In genomic region chr5:76742076-76742475, GRCm38 (mm10) we compare ENCODE assay signal across 25 mouse cellular contexts.
A peak's percentile ranks its signal among the peaks of the same experiment; 100 is the strongest.
DNase-seq lines count a peak whose midpoint lies in the region; ATAC-seq and TF ChIP-seq lines count a peak whose summit lies in the region.
"Had no signal": no experiment of that assay in that cellular context is flagged by ENCODE, and none has a peak within 500 bp of the region (broad histone marks: within the 10 kb centered on the region; RNA-seq: fewer than 3 reads in every experiment).

No protein-coding gene starts in this region.

- TF ChIP-seq POLR2A in kidney, adult 2 months (IDR thresholded peaks at IDR 0.05; ENCODE audit: low read depth, low read length): no peak

- no peak overlapping the region for H3K9ac ChIP-seq in stomach, postnatal 0 days (ENCODE audit: low read length)
- H3K9ac ChIP-seq: embryonic facial prominence, embryonic 12.5 days; forebrain, embryonic 13.5 days; forebrain, embryonic 15.5 days; forebrain, postnatal 0 days had no signal

- no peak overlapping the region for H3K4me2 ChIP-seq in stomach, postnatal 0 days (replicated peaks; ENCODE audit: low read depth)
- H3K4me2 ChIP-seq: embryonic facial prominence, embryonic 12.5 days; forebrain, embryonic 13.5 days; forebrain, embryonic 15.5 days had no signal

- H3K4me3 ChIP-seq in megakaryocyte, embryonic 14.5 days (replicated peaks): peak overlapping the region; percentile 48
- H3K4me3 ChIP-seq in stomach, postnatal 0 days (ENCODE audit: low read depth, low read length): no peak overlapping the region
- no peak overlapping the region for H3K4me3 ChIP-seq in kidney, adult 2 months (ENCODE audit: insufficient read depth, low read depth, low read length)
- H3K4me3 ChIP-seq: embryonic facial prominence, embryonic 10.5 days; embryonic facial prominence, embryonic 12.5 days; forebrain, embryonic 13.5 days; forebrain, embryonic 15.5 days had no signal

- TF ChIP-seq CTCF in stomach, postnatal 0 days (IDR thresholded peaks at IDR 0.05; ENCODE audit: low read depth): no peak
- no peak for TF ChIP-seq CTCF in kidney, adult 2 months (conservative IDR thresholded peaks at IDR 0.05; ENCODE audit: insufficient read depth, insufficient read length, low read depth, low read length)

- H3K36me3 ChIP-seq in megakaryocyte, embryonic 14.5 days (replicated peaks; ENCODE audit: low read length): peaks cover 86% of the 10 kb centered on the region
- H3K36me3 ChIP-seq in stomach, postnatal 0 days (ENCODE audit: control insufficient read depth, insufficient read depth, low read length): no peaks in the 10 kb centered on the region
- H3K36me3 ChIP-seq in kidney, adult 2 months (ENCODE audit: control insufficient read depth, insufficient read depth, low read length): no peaks in the 10 kb centered on the region

- DNase-seq in stomach, postnatal 0 days (ENCODE audit: low spot score): peak; percentile 8
- no peak for DNase-seq in spleen, postnatal 36 days (ENCODE audit: low spot score in 2 of 2)
- no peak for DNase-seq in kidney, adult 2 months
- DNase-seq: adrenal gland, postnatal 10 days; adrenal gland, postnatal 25 days; B cell, adult 2 months; cerebellum, adult 11 months; cerebellum, adult 18-20 months; cerebellum, adult 8-10 months; cerebellum, adult 9-11 months; cerebellum, postnatal 14 days; cerebellum, postnatal 36 days; forebrain, postnatal 0 days had no signal

- TF ChIP-seq EP300 in stomach, postnatal 0 days (optimal IDR thresholded peaks at IDR 0.05): no peak

- H3K27ac ChIP-seq in stomach, postnatal 0 days (replicated peaks): no peak overlapping the region
- H3K27ac ChIP-seq in kidney, adult 2 months (ENCODE audit: insufficient read depth, low read depth, low read length): no peak overlapping the region
- H3K27ac ChIP-seq: embryonic facial prominence, embryonic 10.5 days; embryonic facial prominence, embryonic 12.5 days; forebrain, embryonic 13.5 days; forebrain, embryonic 15.5 days had no signal

- WGBS in stomach, postnatal 0 days: 98% methylated on average over 6 of the region's 6 CpGs
- WGBS in kidney, adult 2 months: 95% methylated on average over 6 of the region's 6 CpGs

- peaks cover 70% of the 10 kb centered on the region for H3K4me1 ChIP-seq in megakaryocyte, embryonic 14.5 days
- H3K4me1 ChIP-seq in stomach, postnatal 0 days (replicated peaks; ENCODE audit: control insufficient read depth, insufficient read depth): no peaks in the 10 kb centered on the region
- H3K4me1 ChIP-seq in kidney, adult 2 months (ENCODE audit: control insufficient read depth, insufficient read depth, low read length): no peaks in the 10 kb centered on the region
- H3K4me1 ChIP-seq: embryonic facial prominence, embryonic 10.5 days; embryonic facial prominence, embryonic 12.5 days had no signal

- H3K27me3 ChIP-seq in megakaryocyte, embryonic 14.5 days (replicated peaks): no peaks in the 10 kb centered on the region
- no peaks in the 10 kb centered on the region for H3K27me3 ChIP-seq in stomach, postnatal 0 days (ENCODE audit: control insufficient read depth, insufficient read depth, low read length)
- no peaks in the 10 kb centered on the region for H3K27me3 ChIP-seq in kidney, adult 2 months (replicated peaks; ENCODE audit: control insufficient read depth, insufficient read depth, low read length)
- H3K27me3 ChIP-seq: CH12.LX; embryonic facial prominence, embryonic 12.5 days; forebrain, embryonic 13.5 days; forebrain, embryonic 15.5 days; Patski had no signal

- ATAC-seq in megakaryocyte, adult 5-6 weeks (ENCODE audit: poor library complexity, severe bottlenecking): no peak
- peak; percentile 34; the same call in 1 of the 2 replicates for ATAC-seq in common myeloid progenitor, adult 5-6 weeks (replicated peaks; ENCODE audit: low read depth, poor library complexity, severe bottlenecking)
- no peak for ATAC-seq in stomach, postnatal 0 days (ENCODE audit: low FRiP score, low TSS enrichment)
- ATAC-seq: activated CD4-positive, CD25-positive, alpha-beta regulatory T cell, adult 4 months; CD4-positive, CD25-positive, alpha-beta regulatory T cell, adult 4 months; forebrain, embryonic 13.5 days; forebrain, embryonic 15.5 days; forebrain, postnatal 0 days; Patski had no signal

- peaks cover 15% of the 10 kb centered on the region for H3K9me3 ChIP-seq in megakaryocyte, embryonic 14.5 days
- no peaks in the 10 kb centered on the region for H3K9me3 ChIP-seq in stomach, postnatal 0 days (ENCODE audit: control insufficient read depth, low read length)
- H3K9me3 ChIP-seq: embryonic facial prominence, embryonic 10.5 days; embryonic facial prominence, embryonic 12.5 days; forebrain, embryonic 13.5 days; forebrain, embryonic 15.5 days; G1E had no signal
